Mouse (Mus musculus): Measurements from ENCODE around the gene Yipf2. TPM values are rescaled to one million over a fixed set of nuclear protein-coding genes. Genes with fewer than 3 reads are reported as not detected.

Yipf2 gene
- polyA plus RNA-seq, 1 experiment from 2014 or later: 15.2 TPM

DNA sequence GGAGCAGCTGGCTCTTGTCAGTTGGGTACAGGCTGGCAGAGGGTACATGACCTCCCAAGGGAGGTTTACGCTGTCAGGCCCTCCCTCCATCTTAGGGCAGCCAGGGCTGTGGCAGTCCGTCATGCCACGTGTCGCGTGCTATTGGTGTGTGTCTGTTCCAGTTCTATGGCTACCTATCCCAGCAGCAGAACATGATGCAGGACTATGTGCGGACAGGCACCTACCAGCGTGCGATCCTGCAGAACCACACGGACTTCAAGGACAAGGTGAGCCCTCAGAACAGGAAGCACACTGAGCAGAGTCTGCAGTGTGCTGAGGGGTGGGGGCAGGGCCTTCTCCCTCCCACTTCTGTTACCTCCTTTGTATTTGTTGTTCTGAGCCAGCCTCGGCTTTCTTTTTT, 17.4 kb downstream of the Yipf2 start:
- no peak overlapping the region for H3K9ac ChIP-seq
- no peak overlapping the region for H3K4me2 ChIP-seq
- ATAC-seq (ENCODE audit: extremely low read depth, insufficient number of reproducible peaks, low FRiP score, low TSS enrichment): no peak
- 92% methylated on average over 10 of the region's 10 CpGs for WGBS
- no peaks in the 10 kb centered on the region for H3K27me3 ChIP-seq (replicated peaks)
- no peak overlapping the region for H3K27ac ChIP-seq (replicated peaks)
- peaks cover 97% of the 10 kb centered on the region for H3K36me3 ChIP-seq
- no peak overlapping the region for H3K4me3 ChIP-seq
- no peaks in the 10 kb centered on the region for H3K9me3 ChIP-seq
- no peaks in the 10 kb centered on the region for H3K4me1 ChIP-seq

- H3K36me3 ChIP-seq: peaks cover 97% of the 10 kb centered on the region
- H3K27me3 ChIP-seq (replicated peaks): no peaks in the 10 kb centered on the region
- no peaks in the 10 kb centered on the region for H3K4me1 ChIP-seq
- no peak overlapping the region for H3K4me2 ChIP-seq
- 89% methylated on average over 8 of the region's 8 CpGs for WGBS
- ATAC-seq (ENCODE audit: extremely low read depth, insufficient number of reproducible peaks, low FRiP score, low TSS enrichment): no peak
- H3K27ac ChIP-seq (replicated peaks): no peak overlapping the region
- H3K9me3 ChIP-seq: no peaks in the 10 kb centered on the region
- no peak overlapping the region for H3K4me3 ChIP-seq
- no peak overlapping the region for H3K9ac ChIP-seq
Observed at GRCm38 (mm10) chr9:21574012-21574801, 18.4 kb downstream of the Yipf2 start.

- H3K27me3 ChIP-seq (replicated peaks): no peaks in the 10 kb centered on the region
- no peak overlapping the region for H3K4me3 ChIP-seq
- H3K9ac ChIP-seq: no peak overlapping the region
- WGBS: 86% methylated on average over 8 of the region's 8 CpGs
- no peak overlapping the region for H3K4me2 ChIP-seq
- H3K4me1 ChIP-seq: peaks cover 27% of the 10 kb centered on the region
- no peaks in the 10 kb centered on the region for H3K9me3 ChIP-seq
- no peak overlapping the region for H3K27ac ChIP-seq (replicated peaks)
- H3K36me3 ChIP-seq: peaks cover 51% of the 10 kb centered on the region
- no peak for ATAC-seq (ENCODE audit: extremely low read depth, insufficient number of reproducible peaks, low FRiP score, low TSS enrichment)
Observed at GRCm38 (mm10) chr9:21568657-21569255, 23.9 kb downstream of the Yipf2 start.

- 65% methylated on average over 2 of the region's 2 CpGs for WGBS
- no peak for ATAC-seq (ENCODE audit: extremely low read depth, insufficient number of reproducible peaks, low FRiP score, low TSS enrichment)
- Histone ChIP-seq H3K9me3 (no peaks in the 10 kb centered on the region), H3K4me2 (no peak overlapping the region), H3K27ac (replicated peaks) (no peak overlapping the region), H3K36me3 (peaks cover 36% of the 10 kb centered on the region), H3K27me3 (replicated peaks) (no peaks in the 10 kb centered on the region), H3K4me1 (peaks cover 31% of the 10 kb centered on the region), H3K9ac (no peak overlapping the region), H3K4me3 (no peak overlapping the region)
Observed at GRCm38 (mm10) chr9:21567051-21567450, 25.6 kb downstream of the Yipf2 start.

DNA sequence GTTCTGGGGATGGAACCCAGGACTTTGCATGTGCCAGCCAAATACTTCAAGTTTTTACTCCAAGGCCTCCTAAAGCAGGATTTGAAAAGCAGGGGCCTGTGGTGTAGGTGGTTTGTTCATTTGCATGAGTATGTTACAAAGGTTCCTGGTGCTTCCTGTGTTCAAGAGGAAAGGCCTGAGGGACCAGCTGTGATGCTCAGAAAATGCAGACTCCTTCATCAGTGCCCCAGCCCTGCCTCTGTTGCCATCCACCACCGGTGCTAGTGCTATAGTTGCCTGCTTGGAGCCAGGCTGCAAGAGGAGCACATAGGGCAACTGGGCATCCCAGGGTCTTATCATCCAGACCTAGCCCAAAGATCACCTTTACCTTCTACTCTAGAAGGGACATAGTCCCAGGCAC, 26.1 kb downstream of the Yipf2 start:
- Histone ChIP-seq H3K36me3 (peaks cover 34% of the 10 kb centered on the region), H3K4me1 (peaks cover 31% of the 10 kb centered on the region), H3K4me2 (no peak overlapping the region), H3K9ac (no peak overlapping the region), H3K4me3 (no peak overlapping the region), H3K27me3 (replicated peaks) (no peaks in the 10 kb centered on the region), H3K27ac (replicated peaks) (no peak overlapping the region), H3K9me3 (no peaks in the 10 kb centered on the region)
- 77% methylated on average over 1 of the region's 1 CpGs for WGBS
- ATAC-seq (ENCODE audit: extremely low read depth, insufficient number of reproducible peaks, low FRiP score, low TSS enrichment): no peak

DNA sequence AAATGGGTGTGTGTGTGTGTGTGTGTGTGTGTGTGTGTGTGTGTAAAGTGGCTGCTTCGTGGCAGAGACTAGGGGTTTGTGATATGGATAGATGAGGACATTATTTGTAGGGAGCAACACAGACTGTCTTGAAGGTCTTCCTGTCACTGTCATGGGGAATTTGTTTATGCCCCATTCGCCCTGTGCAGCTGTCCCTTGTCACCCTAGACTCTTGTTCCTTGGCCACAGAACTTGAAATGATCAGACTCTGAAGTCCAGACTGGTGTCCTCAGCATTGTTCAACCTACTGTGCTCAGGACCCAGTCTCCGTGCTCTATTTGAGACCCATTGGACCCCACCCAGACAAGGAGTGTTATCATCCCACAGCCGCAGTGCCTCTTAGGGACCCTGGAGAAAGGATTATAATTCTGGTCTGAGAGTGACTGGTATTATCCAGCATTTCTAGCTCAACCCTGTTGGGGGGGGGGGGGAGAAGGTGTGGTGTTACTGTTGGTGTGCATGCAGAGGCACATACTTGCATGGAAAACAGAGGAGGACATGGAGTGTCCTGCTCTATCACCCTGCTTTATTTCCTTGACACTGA, 27.5 kb downstream of the Yipf2 start:
- Histone ChIP-seq H3K27me3 (replicated peaks) (no peaks in the 10 kb centered on the region), H3K9ac (no peak overlapping the region), H3K9me3 (no peaks in the 10 kb centered on the region), H3K4me1 (peaks cover 31% of the 10 kb centered on the region), H3K4me2 (no peak overlapping the region), H3K4me3 (no peak overlapping the region), H3K36me3 (peaks cover 26% of the 10 kb centered on the region), H3K27ac (replicated peaks) (0 out of 2 replicates have a peak overlapping the region, but pooled peaks have one; percentile 21)
- WGBS: 57% methylated on average over 4 of the region's 4 CpGs
- no peak for ATAC-seq (ENCODE audit: extremely low read depth, insufficient number of reproducible peaks, low FRiP score, low TSS enrichment)

- Histone ChIP-seq H3K9ac (no peak overlapping the region), H3K4me1 (peaks cover 31% of the 10 kb centered on the region), H3K27ac (replicated peaks) (peak overlapping the region; percentile 21; the same call in 1 of the 2 replicates), H3K9me3 (no peaks in the 10 kb centered on the region), H3K27me3 (replicated peaks) (no peaks in the 10 kb centered on the region), H3K36me3 (peaks cover 20% of the 10 kb centered on the region), H3K4me2 (no peak overlapping the region), H3K4me3 (no peak overlapping the region)
- 73% methylated on average over 1 of the region's 1 CpGs for WGBS
- no peak for ATAC-seq (ENCODE audit: extremely low read depth, insufficient number of reproducible peaks, low FRiP score, low TSS enrichment)
Observed at GRCm38 (mm10) chr9:21564420-21564819, 28.2 kb downstream of the Yipf2 start.

GRCm38 (mm10) chr9:21559151-21559550, 33.5 kb downstream of the Yipf2 start:
- WGBS: 84% methylated on average over 3 of the region's 3 CpGs
- no peak overlapping the region; the same call in 1 of the 2 replicates for H3K4me2 ChIP-seq
- no peaks in the 10 kb centered on the region for H3K27me3 ChIP-seq (replicated peaks)
- no peak overlapping the region for H3K4me3 ChIP-seq
- H3K4me1 ChIP-seq: peaks cover 46% of the 10 kb centered on the region
- ATAC-seq (ENCODE audit: extremely low read depth, insufficient number of reproducible peaks, low FRiP score, low TSS enrichment): no peak
- 0 out of 2 replicates have a peak overlapping the region, but pooled peaks have one; percentile 19 for H3K9ac ChIP-seq
- peaks cover 21% of the 10 kb centered on the region for H3K36me3 ChIP-seq
- H3K27ac ChIP-seq (replicated peaks): peak overlapping the region; percentile 68; the same call in 1 of the 2 replicates
- H3K9me3 ChIP-seq: no peaks in the 10 kb centered on the region

DNA sequence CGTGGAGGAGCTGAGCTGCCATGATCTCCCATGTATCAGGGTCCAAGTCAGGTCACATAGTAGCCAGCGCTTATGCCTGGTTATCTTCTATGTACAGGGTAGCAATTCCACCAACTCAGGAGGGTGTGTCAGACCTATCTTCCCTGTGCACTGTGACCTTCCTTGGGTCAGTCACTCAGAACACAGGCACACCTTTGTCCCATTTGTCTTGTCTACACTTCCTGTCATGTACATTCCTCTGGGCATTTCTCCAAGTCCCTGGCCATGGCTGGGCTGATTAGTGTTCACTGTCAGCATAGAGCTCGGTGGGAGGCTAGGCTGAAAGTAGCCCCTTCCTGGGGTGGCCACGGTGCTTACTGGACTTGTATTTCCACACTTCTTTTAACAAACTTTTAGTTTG, 34.3 kb downstream of the Yipf2 start:
- Histone ChIP-seq H3K9ac (no peak overlapping the region), H3K36me3 (peaks cover 28% of the 10 kb centered on the region), H3K9me3 (no peaks in the 10 kb centered on the region), H3K27ac (replicated peaks) (peak overlapping the region; percentile 68), H3K4me2 (peak overlapping the region; percentile 27), H3K4me1 (peaks cover 49% of the 10 kb centered on the region), H3K27me3 (replicated peaks) (no peaks in the 10 kb centered on the region), H3K4me3 (no peak overlapping the region)
- 38% methylated on average over 4 of the region's 4 CpGs for WGBS
- ATAC-seq (ENCODE audit: extremely low read depth, insufficient number of reproducible peaks, low FRiP score, low TSS enrichment): peak; percentile 49

DNA sequence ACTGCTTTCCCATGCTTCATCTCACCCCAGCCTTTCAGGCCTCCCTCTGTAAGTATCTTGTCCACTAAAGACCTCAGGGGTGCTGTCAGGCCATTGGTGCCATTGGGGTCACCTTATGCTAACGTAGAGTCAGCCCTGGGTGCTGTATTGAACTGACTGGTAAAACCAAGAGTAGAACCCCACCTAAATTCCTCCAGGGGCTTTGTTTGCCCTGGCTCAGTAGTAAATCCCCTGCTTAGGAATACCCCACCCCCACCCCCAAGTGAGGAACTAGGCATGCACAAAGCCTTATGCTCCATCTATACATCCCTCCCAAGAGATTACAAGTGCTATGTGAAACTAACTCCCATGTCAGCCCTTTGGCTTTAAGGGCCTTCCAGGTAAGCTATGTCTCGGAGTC, 35.1 kb downstream of the Yipf2 start:
- no peak overlapping the region for H3K9ac ChIP-seq
- peaks cover 48% of the 10 kb centered on the region for H3K4me1 ChIP-seq
- no peaks in the 10 kb centered on the region for H3K27me3 ChIP-seq (replicated peaks)
- H3K4me2 ChIP-seq: no peak overlapping the region
- no peak for ATAC-seq (ENCODE audit: extremely low read depth, insufficient number of reproducible peaks, low FRiP score, low TSS enrichment)
- H3K36me3 ChIP-seq: peaks cover 32% of the 10 kb centered on the region
- 88% methylated on average over 2 of the region's 2 CpGs for WGBS
- no peak overlapping the region for H3K4me3 ChIP-seq
- H3K27ac ChIP-seq (replicated peaks): 0 out of 2 replicates have a peak overlapping the region, but pooled peaks have one; percentile 68
- no peaks in the 10 kb centered on the region for H3K9me3 ChIP-seq

GRCm38 (mm10) chr9:21556996-21557395, 35.6 kb downstream of the Yipf2 start:
- WGBS: 83% methylated on average over 2 of the region's 2 CpGs
- no peak overlapping the region for H3K9ac ChIP-seq
- no peak overlapping the region for H3K4me3 ChIP-seq
- peaks cover 37% of the 10 kb centered on the region for H3K36me3 ChIP-seq
- no peaks in the 10 kb centered on the region for H3K27me3 ChIP-seq (replicated peaks)
- no peak for ATAC-seq (ENCODE audit: extremely low read depth, insufficient number of reproducible peaks, low FRiP score, low TSS enrichment)
- H3K4me1 ChIP-seq: peaks cover 48% of the 10 kb centered on the region
- no peak overlapping the region for H3K4me2 ChIP-seq
- no peaks in the 10 kb centered on the region for H3K9me3 ChIP-seq
- H3K27ac ChIP-seq (replicated peaks): 0 out of 2 replicates have a peak overlapping the region, but pooled peaks have one; percentile 42

Data from heart, embryonic 13.5 days (tissue).